Mouse (Mus musculus): Measurements from ENCODE around the gene Pald1. TPM values are rescaled to one million over a fixed set of nuclear protein-coding genes. Genes with fewer than 3 reads are reported as not detected.

Gene Pald1
- polyA plus RNA-seq (2014; fragmentation: Nextera tagmentation; extraction: Ambion mirVana) = 26.4 and 27.2 TPM in 2 replicates

DNA sequence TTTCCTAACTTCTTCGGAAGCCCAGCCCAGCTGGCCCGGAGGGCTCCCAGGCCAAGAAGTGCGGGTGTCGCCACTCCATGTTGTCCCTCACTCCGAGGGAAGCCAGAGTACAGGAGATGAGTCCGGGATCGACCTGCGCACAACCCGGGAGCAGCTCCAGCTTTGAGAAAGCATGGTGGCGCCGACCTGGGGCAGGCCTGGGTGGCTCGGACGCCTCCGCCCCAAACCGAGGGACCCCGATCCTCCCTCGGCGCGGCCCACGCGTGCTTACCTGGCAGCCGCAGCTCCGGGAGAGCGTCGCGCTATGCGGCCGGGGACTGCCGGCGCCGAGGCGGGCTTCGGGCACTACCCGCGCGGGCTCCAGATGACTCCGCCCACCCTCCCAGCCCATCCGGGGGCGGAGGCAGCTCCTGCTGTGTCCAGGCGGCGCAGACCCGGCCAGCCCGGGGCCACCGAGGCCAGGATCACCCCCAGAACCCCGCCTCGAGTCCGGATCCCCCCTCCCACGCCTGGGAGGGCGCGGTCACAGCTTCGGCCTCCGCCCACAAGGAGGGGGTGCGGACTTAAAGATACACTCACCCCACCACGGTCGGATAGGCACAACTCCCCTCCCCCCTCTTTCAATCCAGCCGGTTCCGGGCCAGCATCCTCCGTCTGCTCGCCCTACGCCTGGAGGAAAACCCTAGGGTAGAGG is at the start of gene Pald1:
Pald1 (minus strand) TSS at position 510 of the 694 bp plus-strand sequence.
- peak within 1 kb of the TSS; percentile 73 for H3K9ac ChIP-seq (ENCODE audit: low read length)
- H3K4me3 ChIP-seq (ENCODE audit: low read depth, low read length) = peak within 1 kb of the TSS; percentile 60
- H3K9me3 ChIP-seq (ENCODE audit: control insufficient read depth, low read length) = no peaks in the 10 kb centered on the region
- DNase-seq (ENCODE audit: low spot score) = peak; percentile 87
- peak within 1 kb of the TSS; percentile 46 for H3K27ac ChIP-seq (ENCODE audit: low read depth, low read length)
- H3K36me3 ChIP-seq (ENCODE audit: control insufficient read depth, insufficient read depth, low read length) = no peaks in the 10 kb centered on the region
- peak within 1 kb of the TSS; percentile 96 for H3K4me2 ChIP-seq (ENCODE audit: low read depth)
- peak; percentile 80 for ATAC-seq (ENCODE audit: insufficient read depth, low FRiP score, low TSS enrichment)
- under 1% methylated on average over 54 of the region's 60 CpGs for WGBS
- peaks cover 25% of the 10 kb centered on the region for H3K4me1 ChIP-seq (ENCODE audit: control insufficient read depth, insufficient read depth, low read length)
- no peaks in the 10 kb centered on the region for H3K27me3 ChIP-seq (ENCODE audit: control insufficient read depth, insufficient read depth, low read length)

DNA sequence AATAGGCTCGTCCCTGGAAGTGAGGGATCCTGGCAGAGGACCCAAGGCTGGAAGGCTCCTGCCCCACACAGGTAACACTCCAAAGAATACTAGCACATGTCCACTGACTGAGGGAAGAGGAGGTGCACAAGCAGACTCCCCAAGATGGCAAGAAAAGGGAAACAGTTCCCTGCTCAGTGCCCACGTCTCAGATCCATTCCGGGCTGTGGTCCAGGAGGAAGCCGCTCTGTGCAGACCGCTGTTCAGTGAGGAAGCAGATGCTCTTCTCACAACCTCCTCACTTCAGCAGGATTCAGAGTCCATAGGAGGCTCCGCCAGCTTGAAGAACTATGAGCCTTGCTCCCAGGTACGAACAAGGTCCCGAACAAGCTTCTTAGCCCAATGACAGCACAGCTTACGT is 48.0 kb upstream of the Pald1 start:
- no peaks in the 10 kb centered on the region for H3K4me1 ChIP-seq (ENCODE audit: control insufficient read depth, insufficient read depth, low read length)
- no peaks in the 10 kb centered on the region for H3K27me3 ChIP-seq (ENCODE audit: control insufficient read depth, insufficient read depth, low read length)
- H3K27ac ChIP-seq (ENCODE audit: low read depth, low read length) = no peak overlapping the region
- 93% methylated on average over 9 of the region's 9 CpGs for WGBS
- H3K9ac ChIP-seq (ENCODE audit: low read length) = no peak overlapping the region
- H3K36me3 ChIP-seq (ENCODE audit: control insufficient read depth, insufficient read depth, low read length) = peaks cover 13% of the 10 kb centered on the region
- DNase-seq (ENCODE audit: low spot score) = no peak
- H3K4me3 ChIP-seq (ENCODE audit: low read depth, low read length) = no peak overlapping the region
- no peak for ATAC-seq (ENCODE audit: insufficient read depth, low FRiP score, low TSS enrichment)
- no peak overlapping the region for H3K4me2 ChIP-seq (ENCODE audit: low read depth)
- no peaks in the 10 kb centered on the region for H3K9me3 ChIP-seq (ENCODE audit: control insufficient read depth, low read length)

DNA sequence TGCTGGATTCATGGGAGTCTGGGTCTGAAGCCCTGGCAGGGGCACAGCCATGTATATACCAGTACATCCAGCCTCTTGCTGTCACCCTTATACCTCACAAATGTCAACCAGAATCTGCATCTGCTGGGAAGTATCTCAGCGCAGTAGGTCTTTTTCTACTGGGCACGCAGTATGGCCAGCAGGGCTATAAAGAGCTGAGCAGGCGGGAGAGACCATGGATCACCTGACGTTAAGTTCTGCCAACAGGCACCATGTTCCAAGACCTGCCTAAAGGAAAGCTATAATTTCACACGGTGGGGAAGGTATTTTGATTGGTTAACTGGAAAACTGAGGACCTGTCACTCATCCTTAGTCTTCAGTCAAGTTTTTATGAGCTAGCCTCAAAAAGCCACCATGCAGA is 45.7 kb upstream of the Pald1 start:
- Histone ChIP-seq H3K9ac (ENCODE audit: low read length) (no peak overlapping the region), H3K4me1 (ENCODE audit: control insufficient read depth, insufficient read depth, low read length) (no peaks in the 10 kb centered on the region), H3K4me3 (ENCODE audit: low read depth, low read length) (no peak overlapping the region), H3K27me3 (ENCODE audit: control insufficient read depth, insufficient read depth, low read length) (no peaks in the 10 kb centered on the region), H3K4me2 (ENCODE audit: low read depth) (no peak overlapping the region), H3K36me3 (ENCODE audit: control insufficient read depth, insufficient read depth, low read length) (peaks cover 13% of the 10 kb centered on the region), H3K9me3 (ENCODE audit: control insufficient read depth, low read length) (no peaks in the 10 kb centered on the region), H3K27ac (ENCODE audit: low read depth, low read length) (no peak overlapping the region)
- DNase-seq (ENCODE audit: low spot score) (no peak), ATAC-seq (ENCODE audit: insufficient read depth, low FRiP score, low TSS enrichment) (no peak)
- 94% methylated on average over 5 of the region's 5 CpGs for WGBS

DNA sequence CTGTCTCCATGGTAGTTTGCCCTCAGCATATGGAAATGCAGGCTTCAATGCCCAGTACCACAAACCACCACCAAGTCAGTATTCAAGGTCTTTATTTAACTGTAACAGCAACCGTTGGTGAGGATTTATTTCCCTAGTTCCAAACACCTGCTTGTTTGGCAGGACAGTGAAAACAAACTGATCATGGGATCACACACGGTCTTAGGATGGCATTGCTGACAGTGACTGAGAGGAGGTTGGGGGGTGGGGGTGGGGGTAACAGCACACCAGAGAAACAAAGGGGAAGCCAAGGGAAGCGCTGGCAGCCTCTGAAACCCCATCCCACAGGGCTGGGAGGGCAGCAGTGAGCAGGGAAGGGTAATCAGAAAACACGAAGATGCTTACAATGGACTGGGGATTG is 45.1 kb upstream of the Pald1 start:
- ATAC-seq (ENCODE audit: insufficient read depth, low FRiP score, low TSS enrichment) = no peak
- peaks cover 10% of the 10 kb centered on the region for H3K36me3 ChIP-seq (ENCODE audit: control insufficient read depth, insufficient read depth, low read length)
- no peaks in the 10 kb centered on the region for H3K9me3 ChIP-seq (ENCODE audit: control insufficient read depth, low read length)
- no peak overlapping the region for H3K27ac ChIP-seq (ENCODE audit: low read depth, low read length)
- H3K27me3 ChIP-seq (ENCODE audit: control insufficient read depth, insufficient read depth, low read length) = no peaks in the 10 kb centered on the region
- DNase-seq (ENCODE audit: low spot score) = no peak
- H3K4me1 ChIP-seq (ENCODE audit: control insufficient read depth, insufficient read depth, low read length) = no peaks in the 10 kb centered on the region
- H3K4me3 ChIP-seq (ENCODE audit: low read depth, low read length) = no peak overlapping the region
- H3K9ac ChIP-seq (ENCODE audit: low read length) = no peak overlapping the region
- WGBS = 61% methylated on average over 4 of the region's 4 CpGs
- H3K4me2 ChIP-seq (ENCODE audit: low read depth) = no peak overlapping the region

DNA sequence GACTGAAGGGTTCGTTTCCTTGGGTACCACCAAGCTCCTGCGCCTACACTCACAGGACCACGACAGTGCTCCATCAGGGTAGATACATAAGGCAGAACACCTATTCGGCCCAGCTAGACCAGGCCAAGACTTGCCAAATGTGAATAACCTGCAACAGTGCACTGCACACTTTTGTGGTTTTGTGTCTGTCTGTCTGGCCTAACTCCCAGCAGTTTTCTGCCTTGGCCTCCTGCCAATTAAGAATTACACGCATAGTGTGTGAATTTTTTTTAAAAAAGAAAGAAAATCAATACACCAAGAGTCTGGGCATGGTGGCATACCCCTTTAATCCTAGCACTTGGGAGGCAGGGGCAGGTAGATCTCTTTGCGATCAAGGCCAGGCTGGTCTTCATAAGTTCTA is 44.6 kb upstream of the Pald1 start:
- no peaks in the 10 kb centered on the region for H3K9me3 ChIP-seq (ENCODE audit: control insufficient read depth, low read length)
- no peak overlapping the region for H3K4me3 ChIP-seq (ENCODE audit: low read depth, low read length)
- no peaks in the 10 kb centered on the region for H3K27me3 ChIP-seq (ENCODE audit: control insufficient read depth, insufficient read depth, low read length)
- no peak overlapping the region for H3K4me2 ChIP-seq (ENCODE audit: low read depth)
- H3K9ac ChIP-seq (ENCODE audit: low read length) = no peak overlapping the region
- no peak for ATAC-seq (ENCODE audit: insufficient read depth, low FRiP score, low TSS enrichment)
- H3K27ac ChIP-seq (ENCODE audit: low read depth, low read length) = no peak overlapping the region
- no peaks in the 10 kb centered on the region for H3K4me1 ChIP-seq (ENCODE audit: control insufficient read depth, insufficient read depth, low read length)
- H3K36me3 ChIP-seq (ENCODE audit: control insufficient read depth, insufficient read depth, low read length) = peaks cover 6% of the 10 kb centered on the region
- WGBS = 97% methylated on average over 6 of the region's 6 CpGs
- no peak for DNase-seq (ENCODE audit: low spot score)

DNA sequence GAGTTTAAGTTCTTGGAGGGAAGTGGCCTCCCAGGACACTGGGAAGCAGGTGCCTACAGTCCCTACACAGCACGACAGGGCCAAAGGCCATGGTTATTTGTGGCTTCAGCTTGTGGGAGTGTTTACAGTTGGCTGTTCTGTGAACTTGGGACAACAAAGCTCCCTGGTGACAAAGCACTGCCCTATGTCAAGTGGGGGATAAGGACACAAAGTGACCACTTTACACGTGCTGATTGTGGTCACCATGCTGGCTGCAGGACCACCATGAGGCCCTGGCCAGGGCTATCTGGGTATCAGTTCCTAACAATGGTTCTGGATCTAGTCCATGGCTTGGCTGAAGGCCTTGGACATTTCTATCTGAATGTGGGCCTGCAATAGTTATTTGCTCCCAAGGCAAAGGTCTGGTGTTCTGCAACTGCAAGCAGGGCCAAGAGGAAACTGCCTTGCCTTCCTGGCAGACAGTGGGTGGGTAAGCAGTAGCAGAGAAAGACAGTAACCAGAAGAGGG is 43.0 kb upstream of the Pald1 start:
- 54% methylated on average over 2 of the region's 2 CpGs for WGBS
- H3K9ac ChIP-seq (ENCODE audit: low read length) = no peak overlapping the region
- no peak overlapping the region for H3K27ac ChIP-seq (ENCODE audit: low read depth, low read length)
- H3K27me3 ChIP-seq (ENCODE audit: control insufficient read depth, insufficient read depth, low read length) = no peaks in the 10 kb centered on the region
- ATAC-seq (ENCODE audit: insufficient read depth, low FRiP score, low TSS enrichment) (no peak), DNase-seq (ENCODE audit: low spot score) (no peak)
- no peaks in the 10 kb centered on the region for H3K9me3 ChIP-seq (ENCODE audit: control insufficient read depth, low read length)
- H3K4me2 ChIP-seq (ENCODE audit: low read depth) = no peak overlapping the region
- H3K36me3 ChIP-seq (ENCODE audit: control insufficient read depth, insufficient read depth, low read length) = peaks cover 2% of the 10 kb centered on the region; the same call in 1 of the 2 replicates
- H3K4me3 ChIP-seq (ENCODE audit: low read depth, low read length) = no peak overlapping the region
- H3K4me1 ChIP-seq (ENCODE audit: control insufficient read depth, insufficient read depth, low read length) = no peaks in the 10 kb centered on the region

DNA sequence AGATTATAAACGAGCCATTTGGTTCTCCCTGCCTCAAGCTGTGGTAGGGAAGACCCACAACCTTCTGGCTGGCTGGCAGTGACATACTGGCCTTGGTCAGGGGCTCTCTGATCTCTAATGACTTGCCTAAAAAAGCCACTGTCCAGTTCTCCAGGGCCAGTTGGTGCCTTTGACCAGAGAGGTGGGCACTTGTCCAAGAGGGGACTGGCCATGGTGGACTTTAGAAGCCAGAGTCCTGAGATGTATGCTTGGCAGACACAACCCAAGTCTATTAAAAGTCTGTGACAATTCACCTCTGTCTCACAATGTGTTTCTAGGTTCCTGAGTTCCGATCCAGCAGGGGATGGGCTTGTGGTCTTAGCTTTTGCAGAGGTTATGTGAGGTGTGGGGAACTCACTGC is 41.7 kb upstream of the Pald1 start:
- 75% methylated on average over 2 of the region's 2 CpGs for WGBS
- H3K27ac ChIP-seq (ENCODE audit: low read depth, low read length) = no peak overlapping the region
- H3K4me1 ChIP-seq (ENCODE audit: control insufficient read depth, insufficient read depth, low read length) = no peaks in the 10 kb centered on the region
- DNase-seq (ENCODE audit: low spot score) (no peak), ATAC-seq (ENCODE audit: insufficient read depth, low FRiP score, low TSS enrichment) (no peak)
- H3K27me3 ChIP-seq (ENCODE audit: control insufficient read depth, insufficient read depth, low read length) = peaks cover 4% of the 10 kb centered on the region
- H3K4me2 ChIP-seq (ENCODE audit: low read depth) = no peak overlapping the region
- no peak overlapping the region for H3K4me3 ChIP-seq (ENCODE audit: low read depth, low read length)
- H3K9ac ChIP-seq (ENCODE audit: low read length) = no peak overlapping the region
- peaks cover 2% of the 10 kb centered on the region; the same call in 1 of the 2 replicates for H3K36me3 ChIP-seq (ENCODE audit: control insufficient read depth, insufficient read depth, low read length)
- H3K9me3 ChIP-seq (ENCODE audit: control insufficient read depth, low read length) = no peaks in the 10 kb centered on the region

DNA sequence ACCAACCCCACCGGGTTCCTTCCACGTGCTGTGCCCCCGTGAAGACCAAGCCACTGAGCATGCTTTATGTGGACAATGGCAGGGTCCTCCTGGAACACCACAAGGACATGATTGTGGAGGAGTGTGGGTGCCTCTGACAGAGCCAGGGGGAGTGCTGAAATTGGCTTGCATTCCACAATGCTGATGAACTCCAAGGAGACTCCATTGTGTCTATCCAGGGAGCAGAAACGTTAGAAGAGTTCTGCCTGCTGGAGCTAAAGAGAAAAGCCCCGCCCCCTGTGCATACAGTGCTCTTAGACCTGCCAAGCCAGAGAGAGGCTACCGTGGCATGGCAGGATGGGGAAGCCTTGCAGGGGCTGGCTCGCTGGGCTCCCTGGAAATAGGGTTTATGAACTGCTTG is 41.2 kb upstream of the Pald1 start:
- H3K27me3 ChIP-seq (ENCODE audit: control insufficient read depth, insufficient read depth, low read length) = peaks cover 10% of the 10 kb centered on the region
- no peaks in the 10 kb centered on the region for H3K4me1 ChIP-seq (ENCODE audit: control insufficient read depth, insufficient read depth, low read length)
- H3K27ac ChIP-seq (ENCODE audit: low read depth, low read length) = no peak overlapping the region
- no peak for DNase-seq (ENCODE audit: low spot score)
- no peak overlapping the region for H3K9ac ChIP-seq (ENCODE audit: low read length)
- H3K9me3 ChIP-seq (ENCODE audit: control insufficient read depth, low read length) = no peaks in the 10 kb centered on the region
- no peaks in the 10 kb centered on the region for H3K36me3 ChIP-seq (ENCODE audit: control insufficient read depth, insufficient read depth, low read length)
- no peak overlapping the region for H3K4me3 ChIP-seq (ENCODE audit: low read depth, low read length)
- no peak overlapping the region for H3K4me2 ChIP-seq (ENCODE audit: low read depth)
- WGBS = 44% methylated on average over 7 of the region's 7 CpGs
- no peak for ATAC-seq (ENCODE audit: insufficient read depth, low FRiP score, low TSS enrichment)

DNA sequence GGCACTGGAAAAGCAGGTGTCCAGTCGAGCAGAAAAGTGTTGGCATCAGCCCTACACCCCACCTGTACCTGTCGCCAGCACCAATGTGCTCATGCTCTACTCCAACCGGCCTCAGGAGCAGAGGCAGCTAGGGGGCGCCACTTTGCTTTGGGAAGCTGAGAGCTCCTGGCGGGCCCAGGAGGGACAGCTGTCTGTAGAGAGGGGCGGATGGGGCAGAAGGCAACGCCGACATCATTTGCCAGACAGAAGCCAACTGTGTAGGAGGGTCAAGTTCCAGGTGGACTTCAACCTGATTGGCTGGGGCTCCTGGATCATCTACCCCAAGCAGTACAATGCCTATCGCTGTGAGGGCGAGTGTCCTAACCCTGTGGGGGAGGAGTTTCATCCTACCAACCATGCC is 40.0 kb upstream of the Pald1 start:
- H3K9me3 ChIP-seq (ENCODE audit: control insufficient read depth, low read length) = no peaks in the 10 kb centered on the region
- WGBS = 58% methylated on average over 10 of the region's 10 CpGs
- no peak overlapping the region for H3K4me3 ChIP-seq (ENCODE audit: low read depth, low read length)
- ATAC-seq (ENCODE audit: insufficient read depth, low FRiP score, low TSS enrichment) (no peak), DNase-seq (ENCODE audit: low spot score) (no peak)
- H3K36me3 ChIP-seq (ENCODE audit: control insufficient read depth, insufficient read depth, low read length) = no peaks in the 10 kb centered on the region
- no peak overlapping the region for H3K9ac ChIP-seq (ENCODE audit: low read length)
- H3K27me3 ChIP-seq (ENCODE audit: control insufficient read depth, insufficient read depth, low read length) = peaks cover 22% of the 10 kb centered on the region
- H3K4me1 ChIP-seq (ENCODE audit: control insufficient read depth, insufficient read depth, low read length) = peaks cover 3% of the 10 kb centered on the region; the same call in 1 of the 2 replicates
- no peak overlapping the region for H3K4me2 ChIP-seq (ENCODE audit: low read depth)
- no peak overlapping the region for H3K27ac ChIP-seq (ENCODE audit: low read depth, low read length)

Data from neural tube, embryonic 11.5 days (tissue).